Mouse (Mus musculus): Measurements from ENCODE around the gene Rab29. TPM values are rescaled to one million over a fixed set of nuclear protein-coding genes. Genes with fewer than 3 reads are reported as not detected.

The Rab29 gene
- polyA plus RNA-seq, 1 experiment from 2014 or later: 16.2 TPM

GRCm38 (mm10) chr1:131910674-131911558 lies 43.9 kb downstream of the Rab29 start:
- Histone ChIP-seq H3K27ac (ENCODE audit: low read depth, low read length) (peak overlapping the region; percentile 95), H3K9ac (ENCODE audit: low read depth, low read length) (peak overlapping the region; percentile 96), H3K4me3 (ENCODE audit: low read depth, low read length) (peak overlapping the region; percentile 91), H3K27me3 (replicated peaks; ENCODE audit: control insufficient read depth, insufficient read depth, low read length) (no peaks in the 10 kb centered on the region), H3K9me3 (ENCODE audit: control insufficient read depth) (no peaks in the 10 kb centered on the region), H3K36me3 (ENCODE audit: control insufficient read depth, insufficient read depth) (no peaks in the 10 kb centered on the region), H3K4me1 (replicated peaks; ENCODE audit: control insufficient read depth, insufficient read depth, low read length) (no peaks in the 10 kb centered on the region), H3K4me2 (replicated peaks; ENCODE audit: low read depth) (peak overlapping the region; percentile 72)
- no peak for TF ChIP-seq CTCF (IDR thresholded peaks at IDR 0.05; ENCODE audit: low read depth)
- peak; percentile 72 for ATAC-seq
- WGBS: 1% methylated on average over 87 of the region's 88 CpGs

GRCm38 (mm10) chr1:131917634-131918033 lies 50.6 kb downstream of the Rab29 start:
- Histone ChIP-seq H3K36me3 (ENCODE audit: control insufficient read depth, insufficient read depth) (peaks cover 18% of the 10 kb centered on the region), H3K4me1 (replicated peaks; ENCODE audit: control insufficient read depth, insufficient read depth, low read length) (no peaks in the 10 kb centered on the region), H3K9ac (ENCODE audit: low read depth, low read length) (no peak overlapping the region), H3K27ac (ENCODE audit: low read depth, low read length) (peak overlapping the region; percentile 28; the same call in 1 of the 2 replicates), H3K4me3 (ENCODE audit: low read depth, low read length) (no peak overlapping the region), H3K4me2 (replicated peaks; ENCODE audit: low read depth) (no peak overlapping the region), H3K27me3 (replicated peaks; ENCODE audit: control insufficient read depth, insufficient read depth, low read length) (no peaks in the 10 kb centered on the region), H3K9me3 (ENCODE audit: control insufficient read depth) (no peaks in the 10 kb centered on the region)
- ATAC-seq: no peak
- no peak for TF ChIP-seq CTCF (IDR thresholded peaks at IDR 0.05; ENCODE audit: low read depth)
- 45% methylated on average over 6 of the region's 6 CpGs for WGBS

- TF ChIP-seq CTCF (IDR thresholded peaks at IDR 0.05; ENCODE audit: low read depth): no peak
- Histone ChIP-seq H3K36me3 (ENCODE audit: control insufficient read depth, insufficient read depth) (peaks cover 31% of the 10 kb centered on the region), H3K4me2 (replicated peaks; ENCODE audit: low read depth) (no peak overlapping the region), H3K9me3 (ENCODE audit: control insufficient read depth) (no peaks in the 10 kb centered on the region), H3K9ac (ENCODE audit: low read depth, low read length) (no peak overlapping the region), H3K27ac (ENCODE audit: low read depth, low read length) (no peak overlapping the region), H3K4me3 (ENCODE audit: low read depth, low read length) (no peak overlapping the region), H3K4me1 (replicated peaks; ENCODE audit: control insufficient read depth, insufficient read depth, low read length) (no peaks in the 10 kb centered on the region), H3K27me3 (replicated peaks; ENCODE audit: control insufficient read depth, insufficient read depth, low read length) (no peaks in the 10 kb centered on the region)
- ATAC-seq: no peak
- 95% methylated on average over 2 of the region's 2 CpGs for WGBS
These were observed 52.0 kb downstream of the Rab29 start for GRCm38 (mm10) chr1:131919052-131919451.

- Histone ChIP-seq H3K27me3 (replicated peaks; ENCODE audit: control insufficient read depth, insufficient read depth, low read length) (no peaks in the 10 kb centered on the region), H3K9me3 (ENCODE audit: control insufficient read depth) (no peaks in the 10 kb centered on the region), H3K4me2 (replicated peaks; ENCODE audit: low read depth) (no peak overlapping the region), H3K4me1 (replicated peaks; ENCODE audit: control insufficient read depth, insufficient read depth, low read length) (no peaks in the 10 kb centered on the region), H3K4me3 (ENCODE audit: low read depth, low read length) (no peak overlapping the region), H3K27ac (ENCODE audit: low read depth, low read length) (no peak overlapping the region), H3K9ac (ENCODE audit: low read depth, low read length) (no peak overlapping the region), H3K36me3 (ENCODE audit: control insufficient read depth, insufficient read depth) (peaks cover 50% of the 10 kb centered on the region)
- WGBS: 89% methylated on average over 3 of the region's 3 CpGs
- ATAC-seq: no peak
- no peak for TF ChIP-seq CTCF (IDR thresholded peaks at IDR 0.05; ENCODE audit: low read depth)
These were observed 55.1 kb downstream of the Rab29 start for GRCm38 (mm10) chr1:131922100-131922499.

Other genes with a start within 250 kb of the Rab29 start
- gene Ctse, start 228.9 kb upstream of the Rab29 start, polyA plus RNA-seq (2015; fragmentation: Nextera tagmentation; extraction: Ambion mirVana): 5.5 and 16.5 TPM in 2 replicates
- 2.9 and 3.3 TPM in 2 replicates for gene Rab7b, start 178.5 kb upstream of the Rab29 start, polyA plus RNA-seq (2015; fragmentation: Nextera tagmentation; extraction: Ambion mirVana)
- gene Slc26a9, start 123.2 kb upstream of the Rab29 start, polyA plus RNA-seq (2015; fragmentation: Nextera tagmentation; extraction: Ambion mirVana): 0.03 and 0.67 TPM in 2 replicates
- 17.3 and 19.8 TPM in 2 replicates for gene Pm20d1, start 69.8 kb upstream of the Rab29 start, polyA plus RNA-seq (2015; fragmentation: Nextera tagmentation; extraction: Ambion mirVana)
- 3.5 and 3.8 TPM in 2 replicates for gene Slc41a1, start 39.7 kb upstream of the Rab29 start, polyA plus RNA-seq (2015; fragmentation: Nextera tagmentation; extraction: Ambion mirVana)
- gene Nucks1, start 43.3 kb downstream of the Rab29 start, polyA plus RNA-seq (2015; fragmentation: Nextera tagmentation; extraction: Ambion mirVana): 25.9 and 30.4 TPM in 2 replicates
- 2.5 and 2.7 TPM in 2 replicates for gene Slc45a3, start 95.7 kb downstream of the Rab29 start, polyA plus RNA-seq (2015; fragmentation: Nextera tagmentation; extraction: Ambion mirVana)
- 16.4 and 19.6 TPM in 2 replicates for gene Elk4, start 140.4 kb downstream of the Rab29 start, polyA plus RNA-seq (2015; fragmentation: Nextera tagmentation; extraction: Ambion mirVana)
- gene Mfsd4a, start 200.8 kb downstream of the Rab29 start, polyA plus RNA-seq (2015; fragmentation: Nextera tagmentation; extraction: Ambion mirVana): 6.1 and 7.0 TPM in 2 replicates

All from intestine, postnatal 0 days (tissue).